Mouse (Mus musculus): ENCODE results near the gene Aggf1.

DNA sequence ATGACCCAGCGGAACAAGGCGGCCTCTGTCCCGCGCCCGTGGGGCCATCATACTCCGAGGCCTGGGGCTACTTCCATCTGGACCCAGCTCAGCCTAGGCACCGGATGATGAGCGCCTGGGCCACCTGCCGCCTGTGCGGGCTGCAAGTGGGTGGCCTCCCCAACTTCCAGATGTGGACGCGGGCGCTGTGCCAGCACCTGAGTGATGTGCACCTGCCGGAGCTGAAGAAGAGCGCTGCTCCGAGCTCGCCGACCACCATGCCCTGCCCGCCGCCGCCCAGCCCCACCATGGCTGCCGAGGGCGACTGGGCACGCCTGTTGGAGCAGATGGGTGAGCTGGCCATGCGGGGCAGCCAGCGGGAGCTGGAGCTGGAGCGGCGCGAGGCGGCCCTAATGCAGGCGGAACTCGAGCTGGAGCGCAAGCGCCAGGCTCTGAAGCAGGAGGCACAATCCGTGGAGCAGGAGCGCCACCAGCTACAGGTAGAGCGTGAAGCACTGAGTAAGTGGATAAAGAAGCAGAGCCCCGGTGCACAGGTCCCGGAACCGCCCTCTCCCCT lies 39.0 kb downstream of the Aggf1 start:
- TF ChIP-seq CTCF (IDR thresholded peaks at IDR 0.05; ENCODE audit: low read depth, low read length), result no peak
- no peak for TF ChIP-seq TAL1 (conservative IDR thresholded peaks at IDR 0.05; ENCODE audit: low read depth, low read length)

Data from G1E (cell line).